Comparison of ENCODE assay signal across 23 mouse cellular contexts in genomic region chr5:17648865-17649542, GRCm38 (mm10).
DNase-seq lines count a peak whose midpoint lies in the region; ATAC-seq and TF ChIP-seq lines count a peak whose summit lies in the region.
"Had no signal": no experiment of that assay in that cellular context is flagged by ENCODE, and none has a peak within 500 bp of the region (broad histone marks: within the 10 kb centered on the region; RNA-seq: fewer than 3 reads in every experiment).

No protein-coding gene starts in this region.

- no peak overlapping the region for H3K4me2 ChIP-seq in hindbrain, embryonic 14.5 days (replicated peaks)
- H3K4me2 ChIP-seq in hindbrain, postnatal 0 days (ENCODE audit: low read depth, low read length), result no peak overlapping the region
- H3K4me2 ChIP-seq in neural tube, embryonic 12.5 days (replicated peaks), result no peak overlapping the region
- 0 out of 2 replicates have a peak overlapping the region, but pooled peaks have one; percentile 7 for H3K4me2 ChIP-seq in intestine, postnatal 0 days (replicated peaks; ENCODE audit: low read depth)
- H3K4me2 ChIP-seq: embryonic facial prominence, embryonic 12.5 days; forebrain, embryonic 13.5 days; heart, embryonic 13.5 days; liver, embryonic 15.5 days; lung, embryonic 15.5 days had no signal

- no peaks in the 10 kb centered on the region for H3K9me3 ChIP-seq in hindbrain, embryonic 14.5 days (ENCODE audit: control insufficient read depth, low read length)
- no peaks in the 10 kb centered on the region for H3K9me3 ChIP-seq in hindbrain, postnatal 0 days (ENCODE audit: low read length)
- H3K9me3 ChIP-seq in neural tube, embryonic 12.5 days, result no peaks in the 10 kb centered on the region
- H3K9me3 ChIP-seq in intestine, postnatal 0 days (ENCODE audit: control insufficient read depth), result no peaks in the 10 kb centered on the region
- H3K9me3 ChIP-seq: embryonic facial prominence, embryonic 12.5 days; forebrain, embryonic 13.5 days; heart, embryonic 13.5 days; liver, embryonic 15.5 days; lung, embryonic 15.5 days; megakaryocyte, embryonic 14.5 days had no signal

- no peak overlapping the region for H3K9ac ChIP-seq in hindbrain, embryonic 14.5 days
- H3K9ac ChIP-seq in hindbrain, postnatal 0 days (replicated peaks; ENCODE audit: low read length), result no peak overlapping the region
- H3K9ac ChIP-seq in neural tube, embryonic 12.5 days, result no peak overlapping the region
- H3K9ac ChIP-seq in intestine, postnatal 0 days (ENCODE audit: low read depth, low read length), result no peak overlapping the region
- H3K9ac ChIP-seq: embryonic facial prominence, embryonic 12.5 days; forebrain, embryonic 13.5 days; heart, embryonic 13.5 days; liver, embryonic 15.5 days; lung, embryonic 15.5 days had no signal

- H3K36me3 ChIP-seq in hindbrain, embryonic 14.5 days (replicated peaks; ENCODE audit: control insufficient read depth, insufficient read depth), result no peaks in the 10 kb centered on the region
- H3K36me3 ChIP-seq in hindbrain, postnatal 0 days (ENCODE audit: insufficient read depth, low read length), result no peaks in the 10 kb centered on the region
- H3K36me3 ChIP-seq in neural tube, embryonic 12.5 days, result no peaks in the 10 kb centered on the region
- H3K36me3 ChIP-seq in intestine, postnatal 0 days (ENCODE audit: control insufficient read depth, insufficient read depth), result no peaks in the 10 kb centered on the region
- H3K36me3 ChIP-seq: embryonic facial prominence, embryonic 12.5 days; heart, embryonic 13.5 days; liver, embryonic 15.5 days; lung, embryonic 15.5 days had no signal

- DNase-seq in hindbrain, embryonic 14.5 days (ENCODE audit: low spot score), result no peak
- no peak for DNase-seq in hindbrain, postnatal 0 days (ENCODE audit: low spot score)
- DNase-seq in neural tube, embryonic 10.5 days (ENCODE audit: extremely low spot score, low spot score), result no peak
- no peak for DNase-seq in c-Kit-positive CD71-positive TER-119-positive erythroid progenitor cells, embryonic 14.5 days (ENCODE audit: low spot score)
- DNase-seq in urinary bladder, postnatal 25 days (ENCODE audit: low spot score), result no peak
- DNase-seq: cerebellum, adult 18-20 months; cerebellum, postnatal 14 days; gastrocnemius, postnatal 36 days; heart, adult 2 months; heart, postnatal 14 days; kidney, adult 9 months; kidney, postnatal 36 days; layer of hippocampus, postnatal 36 days; lung, postnatal 36 days had no signal

- 49% methylated on average over 1 of the region's 1 CpGs for WGBS in hindbrain, embryonic 14.5 days
- WGBS in hindbrain, postnatal 0 days, result 58% methylated on average over 1 of the region's 1 CpGs
- WGBS in neural tube, embryonic 12.5 days, result 18% methylated on average over 1 of the region's 1 CpGs
- WGBS in intestine, postnatal 0 days, result 6% methylated on average over 1 of the region's 1 CpGs

- no peak overlapping the region for H3K27ac ChIP-seq in hindbrain, embryonic 14.5 days
- H3K27ac ChIP-seq in hindbrain, postnatal 0 days, result no peak overlapping the region
- no peak overlapping the region for H3K27ac ChIP-seq in neural tube, embryonic 12.5 days
- H3K27ac ChIP-seq in intestine, postnatal 0 days (ENCODE audit: low read depth, low read length), result no peak overlapping the region
- H3K27ac ChIP-seq: forebrain, embryonic 13.5 days; heart, adult 2 months; heart, embryonic 13.5 days; liver, embryonic 15.5 days; lung, embryonic 15.5 days had no signal

- H3K4me3 ChIP-seq in hindbrain, embryonic 14.5 days (replicated peaks; ENCODE audit: low read length), result no peak overlapping the region
- no peak overlapping the region for H3K4me3 ChIP-seq in hindbrain, postnatal 0 days (ENCODE audit: low read length)
- H3K4me3 ChIP-seq in neural tube, embryonic 12.5 days, result no peak overlapping the region
- H3K4me3 ChIP-seq in intestine, postnatal 0 days (ENCODE audit: low read depth, low read length), result no peak overlapping the region
- H3K4me3 ChIP-seq: embryonic facial prominence, embryonic 12.5 days; erythroblast, embryonic 14.5 days; forebrain, embryonic 13.5 days; heart, adult 2 months; heart, embryonic 13.5 days; liver, embryonic 15.5 days; lung, embryonic 15.5 days; megakaryocyte, embryonic 14.5 days had no signal

- no peak for TF ChIP-seq CTCF in hindbrain, postnatal 0 days (IDR thresholded peaks at IDR 0.05; ENCODE audit: low read depth)
- no peak for TF ChIP-seq CTCF in intestine, postnatal 0 days (IDR thresholded peaks at IDR 0.05; ENCODE audit: low read depth)

- ATAC-seq in hindbrain, embryonic 14.5 days (ENCODE audit: low FRiP score), result peak; percentile 62
- ATAC-seq in hindbrain, postnatal 0 days, result no peak
- ATAC-seq in neural tube, embryonic 12.5 days (ENCODE audit: low FRiP score, low read depth), result peak; percentile 68
- ATAC-seq in intestine, postnatal 0 days, result peak; percentile 99
- ATAC-seq: forebrain, embryonic 13.5 days had no signal

- H3K27me3 ChIP-seq in hindbrain, embryonic 14.5 days (ENCODE audit: control insufficient read depth, insufficient read depth, low read length), result no peaks in the 10 kb centered on the region
- no peaks in the 10 kb centered on the region for H3K27me3 ChIP-seq in hindbrain, postnatal 0 days (ENCODE audit: insufficient read depth, low read length)
- no peaks in the 10 kb centered on the region for H3K27me3 ChIP-seq in neural tube, embryonic 12.5 days (replicated peaks)
- no peaks in the 10 kb centered on the region for H3K27me3 ChIP-seq in intestine, postnatal 0 days (replicated peaks; ENCODE audit: control insufficient read depth, insufficient read depth, low read length)
- H3K27me3 ChIP-seq: embryonic facial prominence, embryonic 12.5 days; forebrain, embryonic 13.5 days; heart, embryonic 13.5 days; liver, embryonic 15.5 days; lung, embryonic 15.5 days; megakaryocyte, embryonic 14.5 days had no signal

- H3K4me1 ChIP-seq in hindbrain, embryonic 14.5 days (replicated peaks; ENCODE audit: control insufficient read depth, insufficient read depth, low read length), result no peaks in the 10 kb centered on the region
- H3K4me1 ChIP-seq in hindbrain, postnatal 0 days (ENCODE audit: insufficient read depth, low read length), result no peaks in the 10 kb centered on the region
- H3K4me1 ChIP-seq in neural tube, embryonic 12.5 days, result no peaks in the 10 kb centered on the region
- H3K4me1 ChIP-seq in intestine, postnatal 0 days (replicated peaks; ENCODE audit: control insufficient read depth, insufficient read depth, low read length), result 0 out of 2 replicates have a peak, but pooled peaks cover 8% of the 10 kb centered on the region
- H3K4me1 ChIP-seq: heart, embryonic 13.5 days; liver, embryonic 15.5 days; lung, embryonic 15.5 days; megakaryocyte, embryonic 14.5 days had no signal
